Mouse (Mus musculus): ENCODE data around the gene Arl11. TPM values are rescaled to one million over a fixed set of nuclear protein-coding genes. Genes with fewer than 3 reads are reported as not detected.

Arl11 gene
- total RNA-seq (2021): 1 to 10 TPM; 1.2 to 1.8 TPM

GRCm38 (mm10) chr14:61309593-61309992, at the start of gene Arl11:
TSS of gene Arl11 (plus strand) at chr14:61309753.
- DNase-seq (ENCODE audit: low spot score): peak; percentile 6
- intact Hi-C loops (cut with DNase I): no loop called here

- intact Hi-C loops (cut with DNase I): no loop called here
- DNase-seq (ENCODE audit: low spot score): no peak
These were observed 41.6 kb upstream of the Arl11 start for GRCm38 (mm10) chr14:61267908-61268475.

- intact Hi-C loops (cut with DNase I): no loop called here
These were observed 34.9 kb upstream of the Arl11 start for GRCm38 (mm10) chr14:61274414-61275198.

GRCm38 (mm10) chr14:61277285-61277684, 32.3 kb upstream of the Arl11 start:
- intact Hi-C loops (cut with DNase I): no loop called here
- DNase-seq (ENCODE audit: low spot score): no peak

More at GRCm38 (mm10) chr14:61274414-61275198, 34.9 kb upstream of the Arl11 start:
- no peak for DNase-seq (ENCODE audit: low spot score)

GRCm38 (mm10) chr14:61278676-61279300, 30.8 kb upstream of the Arl11 start:
- intact Hi-C loops (cut with DNase I): no loop called here
- no peak for DNase-seq (ENCODE audit: low spot score)

- no peak for DNase-seq (ENCODE audit: low spot score)
- intact Hi-C loops (cut with DNase I): no loop called here
These were observed 20.8 kb upstream of the Arl11 start for GRCm38 (mm10) chr14:61288606-61289286.

GRCm38 (mm10) chr14:61290664-61291063, 18.9 kb upstream of the Arl11 start:
- DNase-seq (ENCODE audit: low spot score): no peak
- intact Hi-C loops (cut with DNase I): no loop called here

GRCm38 (mm10) chr14:61293884-61294737, 15.4 kb upstream of the Arl11 start:
- peak; percentile 24 for DNase-seq (ENCODE audit: low spot score)
- intact Hi-C loops (cut with DNase I): loop anchor here (1.0 kb wide), 2 partner anchors 52 to 495 kb away; no protein-coding TSS in a partner anchor

- intact Hi-C loops (cut with DNase I): loop anchor here (1.0 to 5.0 kb wide), 3 partner anchors 52 to 495 kb away; no protein-coding TSS in a partner anchor
- no peak for DNase-seq (ENCODE audit: low spot score)
These were observed 14.8 kb upstream of the Arl11 start for GRCm38 (mm10) chr14:61294738-61295079.

- intact Hi-C loops (cut with DNase I): loop anchor here (5.0 kb wide), 1 partner anchor 173 kb away; no protein-coding TSS in a partner anchor
- no peak for DNase-seq (ENCODE audit: low spot score)
These were observed 9.7 kb upstream of the Arl11 start for GRCm38 (mm10) chr14:61299810-61300209.

GRCm38 (mm10) chr14:61301323-61301722, 8.2 kb upstream of the Arl11 start:
- no peak for DNase-seq (ENCODE audit: low spot score)
- intact Hi-C loops (cut with DNase I): no loop called here

GRCm38 (mm10) chr14:61302428-61302827, 7.1 kb upstream of the Arl11 start:
- intact Hi-C loops (cut with DNase I): no loop called here

GRCm38 (mm10) chr14:61303969-61304609, 5.5 kb upstream of the Arl11 start:
- DNase-seq (ENCODE audit: low spot score): no peak
- intact Hi-C loops (cut with DNase I): no loop called here

More at GRCm38 (mm10) chr14:61302428-61302827, 7.1 kb upstream of the Arl11 start:
- no peak for DNase-seq (ENCODE audit: low spot score)

GRCm38 (mm10) chr14:61310036-61310772, 651 bp downstream of the Arl11 start:
- intact Hi-C loops (cut with DNase I): no loop called here
- no peak for DNase-seq (ENCODE audit: low spot score)

GRCm38 (mm10) chr14:61310963-61311362, 1.4 kb downstream of the Arl11 start:
- DNase-seq (ENCODE audit: low spot score): no peak
- intact Hi-C loops (cut with DNase I): no loop called here

GRCm38 (mm10) chr14:61316861-61317260, 7.3 kb downstream of the Arl11 start:
- intact Hi-C loops (cut with DNase I): no loop called here
- DNase-seq (ENCODE audit: low spot score): no peak

GRCm38 (mm10) chr14:61320765-61321164, 11.2 kb downstream of the Arl11 start:
- intact Hi-C loops (cut with DNase I): no loop called here

GRCm38 (mm10) chr14:61321200-61321599, 11.6 kb downstream of the Arl11 start:
- intact Hi-C loops (cut with DNase I): no loop called here
- no peak for DNase-seq (ENCODE audit: low spot score)

More at GRCm38 (mm10) chr14:61320765-61321164, 11.2 kb downstream of the Arl11 start:
- no peak for DNase-seq (ENCODE audit: low spot score)

Data from heart, postnatal 25 days (tissue).